Mouse (Mus musculus) heart, embryonic 16.5 days (tissue): ENCODE data around the gene Trip11. TPM values are rescaled to one million over a fixed set of nuclear protein-coding genes. Genes with fewer than 3 reads are reported as not detected.

ENCODE experiments used
- ATAC-seq: fragments of 200-750 bp; cut with Nextera tagmentation; replicated peaks from 2 replicates; pipeline ENCODE4 v1.8.0; 2017; ENCODE audit warnings: moderate number of reproducible peaks; ENCODE audit not compliant: insufficient read depth, low FRiP score; ENCODE audit errors: extremely low read depth
- H3K27ac ChIP-seq: fragments of 300-500 bp; sonication (generic); 2 replicates; pipeline ENCODE4 v1.5.1; 2014; ENCODE audit warnings: mild to moderate bottlenecking, low read length, control low read depth, moderate library complexity
- H3K27me3 ChIP-seq: fragments of 300-500 bp; sonication (generic); 2 replicates; pipeline ENCODE4 v1.6.1; 2014; ENCODE audit warnings: low read length, mixed read lengths; ENCODE audit not compliant: control insufficient read depth, insufficient read depth
- H3K36me3 ChIP-seq: fragments of 300-500 bp; sonication (generic); 2 replicates; pipeline ENCODE4 v1.6.1; 2014; ENCODE audit not compliant: control insufficient read depth, insufficient read depth
- H3K4me1 ChIP-seq: fragments of 300-500 bp; sonication (generic); 2 replicates; pipeline ENCODE4 v1.6.1; 2014; ENCODE audit warnings: low read length, mixed read lengths; ENCODE audit not compliant: control insufficient read depth, insufficient read depth
- H3K4me2 ChIP-seq: fragments of 300-500 bp; sonication (generic); 2 replicates; pipeline ENCODE4 v1.6.1; 2014; ENCODE audit warnings: low read depth, mild to moderate bottlenecking, control low read depth, low read length
- H3K4me3 ChIP-seq: fragments of 300-500 bp; sonication (generic); 2 replicates; pipeline ENCODE4 v1.5.1; 2014; ENCODE audit warnings: mild to moderate bottlenecking, control low read depth, low read length
- H3K9ac ChIP-seq: fragments of 300-500 bp; sonication (generic); 2 replicates; pipeline ENCODE4 v1.6.1; 2014; ENCODE audit warnings: low read length, control low read depth
- H3K9me3 ChIP-seq: fragments of 300-500 bp; sonication (generic); replicated peaks from 2 replicates; pipeline ENCODE4 v1.6.1; 2016; ENCODE audit warnings: low read length; ENCODE audit not compliant: control insufficient read depth
- whole genome bisulfite sequencing: fragments of 180-500 bp; shearing (Covaris S2); extraction: QIAGEN DNeasy Blood & Tissue Kit; methylation state at CpG from one replicate; pipeline ENCODE4 v1.1.7; 2014; 5-methylcytosine and 5-hydroxymethylcytosine counted together
- polyA plus RNA-seq: library from polyadenylated mRNA; unstranded; fragments of >200 nt; fragmentation: Nextera tagmentation; extraction: Ambion mirVana; gene quantifications from 2 replicates; pipeline ENCODE4 v1.2.1, GENCODE M21; 2015

Gene Trip11
- polyA plus RNA-seq, 1 experiment from 2014 or later = 19.8 TPM

GRCm38 (mm10) chr12:101802445-101802844 lies 110.6 kb downstream of the Trip11 start:
- no peak overlapping the region for H3K4me2 ChIP-seq
- H3K36me3 ChIP-seq = no peaks in the 10 kb centered on the region
- no peaks in the 10 kb centered on the region for H3K27me3 ChIP-seq
- H3K27ac ChIP-seq = no peak overlapping the region
- H3K9me3 ChIP-seq = no peaks in the 10 kb centered on the region
- H3K9ac ChIP-seq = no peak overlapping the region
- no peak overlapping the region for H3K4me3 ChIP-seq
- no peak for ATAC-seq
- 77% methylated on average over 3 of the region's 3 CpGs for WGBS
- H3K4me1 ChIP-seq = 0 out of 2 replicates have a peak, but pooled peaks cover 2% of the 10 kb centered on the region

GRCm38 (mm10) chr12:101801744-101802143 lies 111.3 kb downstream of the Trip11 start:
- Histone ChIP-seq H3K4me2 (no peak overlapping the region), H3K4me1 (no peaks in the 10 kb centered on the region), H3K9me3 (no peaks in the 10 kb centered on the region), H3K9ac (no peak overlapping the region), H3K27me3 (no peaks in the 10 kb centered on the region), H3K27ac (no peak overlapping the region), H3K36me3 (no peaks in the 10 kb centered on the region), H3K4me3 (no peak overlapping the region)
- WGBS = 64% methylated on average over 5 of the region's 5 CpGs
- ATAC-seq = no peak

DNA sequence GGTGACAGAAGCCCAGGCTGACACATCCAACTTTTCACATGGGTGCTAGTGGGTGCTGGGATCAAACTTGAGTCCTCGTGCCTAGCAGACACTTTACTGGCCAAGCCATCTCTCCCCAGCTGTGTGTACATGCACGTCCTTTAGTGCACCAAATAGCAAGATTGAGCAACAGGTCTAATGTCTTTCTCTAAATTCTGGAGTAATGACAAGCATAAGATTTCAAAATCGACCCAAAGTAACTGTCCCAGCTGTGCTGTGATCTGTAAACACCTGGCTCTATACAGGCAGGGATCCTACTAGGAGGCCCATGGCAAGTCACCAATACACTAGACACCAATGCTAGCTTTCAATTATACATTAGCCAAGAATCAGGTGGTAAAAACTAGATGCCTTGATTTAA lies 112.0 kb downstream of the Trip11 start:
- no peaks in the 10 kb centered on the region for H3K36me3 ChIP-seq
- no peak overlapping the region for H3K27ac ChIP-seq
- WGBS = 62% methylated on average over 3 of the region's 3 CpGs
- H3K4me1 ChIP-seq = no peaks in the 10 kb centered on the region
- no peak overlapping the region for H3K4me3 ChIP-seq
- H3K9ac ChIP-seq = no peak overlapping the region
- no peak for ATAC-seq
- no peaks in the 10 kb centered on the region for H3K9me3 ChIP-seq
- no peak overlapping the region for H3K4me2 ChIP-seq
- no peaks in the 10 kb centered on the region for H3K27me3 ChIP-seq

DNA sequence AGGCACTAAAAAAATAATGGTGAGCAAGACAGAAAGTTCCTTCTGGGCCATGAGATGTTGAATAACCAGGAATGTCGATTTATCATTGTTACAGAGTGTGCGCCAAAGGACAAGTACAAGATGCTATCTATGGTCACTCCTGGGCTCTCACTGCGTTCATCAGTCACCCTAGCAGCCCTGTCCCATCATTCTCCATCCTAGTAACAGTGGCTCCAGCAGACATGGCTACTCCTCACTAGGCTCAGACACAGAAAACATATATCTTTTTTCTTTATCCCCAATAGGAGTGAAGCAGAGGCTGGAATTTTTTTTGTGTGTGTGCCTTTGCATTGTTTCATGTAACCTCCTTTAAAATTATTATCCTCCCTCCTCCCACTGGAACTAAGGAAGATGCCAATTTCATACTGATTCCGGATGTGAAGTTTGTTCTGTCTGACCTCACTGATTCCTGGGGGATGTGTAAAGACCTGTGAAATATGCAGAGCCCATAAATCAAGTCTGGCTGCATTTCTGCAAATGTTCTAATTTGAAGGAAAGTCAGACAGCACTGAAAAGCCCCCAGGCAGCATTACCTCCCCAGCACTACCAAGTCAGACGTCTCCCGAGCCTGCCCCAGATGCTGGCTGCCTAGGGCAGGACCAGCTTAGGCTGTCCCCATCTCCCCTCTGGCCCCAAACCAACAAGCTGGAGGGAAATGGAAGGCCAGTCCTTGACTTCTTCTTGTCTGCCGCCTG lies 114.7 kb downstream of the Trip11 start:
- H3K4me2 ChIP-seq = no peak overlapping the region
- ATAC-seq = no peak
- no peak overlapping the region for H3K27ac ChIP-seq
- whole genome bisulfite sequencing = 60% methylated on average over 7 of the region's 7 CpGs
- no peak overlapping the region for H3K9ac ChIP-seq
- no peaks in the 10 kb centered on the region for H3K36me3 ChIP-seq
- no peaks in the 10 kb centered on the region for H3K27me3 ChIP-seq
- H3K4me1 ChIP-seq = no peaks in the 10 kb centered on the region
- no peaks in the 10 kb centered on the region for H3K9me3 ChIP-seq
- no peak overlapping the region for H3K4me3 ChIP-seq

DNA sequence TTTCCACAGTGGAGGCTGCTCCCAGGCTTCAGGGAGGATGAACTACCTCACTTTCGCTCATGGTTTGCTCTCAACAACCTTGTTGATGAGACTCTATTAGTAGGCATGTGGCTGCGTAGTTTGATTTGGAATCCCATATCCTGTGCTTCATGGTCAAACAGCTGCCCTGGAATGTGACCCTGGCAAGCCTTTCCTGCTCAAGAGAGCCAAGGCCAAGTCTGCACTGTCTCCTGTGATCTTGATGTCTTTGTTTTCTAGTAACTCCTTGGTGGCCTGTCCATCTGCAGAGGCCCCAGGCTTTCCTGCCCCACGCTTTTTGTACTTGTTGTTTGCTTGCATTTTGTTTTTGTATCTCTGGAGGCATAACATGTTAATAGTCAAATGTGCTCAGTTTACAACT lies 118.6 kb downstream of the Trip11 start:
- ATAC-seq = no peak
- H3K27ac ChIP-seq = no peak overlapping the region
- no peaks in the 10 kb centered on the region for H3K36me3 ChIP-seq
- no peaks in the 10 kb centered on the region for H3K9me3 ChIP-seq
- no peak overlapping the region for H3K9ac ChIP-seq
- H3K4me1 ChIP-seq = no peaks in the 10 kb centered on the region
- 71% methylated on average over 3 of the region's 3 CpGs for WGBS
- no peak overlapping the region for H3K4me2 ChIP-seq
- H3K27me3 ChIP-seq = no peaks in the 10 kb centered on the region
- H3K4me3 ChIP-seq = no peak overlapping the region

GRCm38 (mm10) chr12:101793221-101793621 lies 119.8 kb downstream of the Trip11 start:
- no peak overlapping the region for H3K9ac ChIP-seq
- no peak overlapping the region for H3K4me2 ChIP-seq
- no peaks in the 10 kb centered on the region for H3K36me3 ChIP-seq
- H3K27ac ChIP-seq = no peak overlapping the region
- ATAC-seq = no peak
- H3K9me3 ChIP-seq = no peaks in the 10 kb centered on the region
- H3K4me1 ChIP-seq = no peaks in the 10 kb centered on the region
- H3K4me3 ChIP-seq = no peak overlapping the region
- 70% methylated on average over 5 of the region's 5 CpGs for WGBS
- H3K27me3 ChIP-seq = no peaks in the 10 kb centered on the region

DNA sequence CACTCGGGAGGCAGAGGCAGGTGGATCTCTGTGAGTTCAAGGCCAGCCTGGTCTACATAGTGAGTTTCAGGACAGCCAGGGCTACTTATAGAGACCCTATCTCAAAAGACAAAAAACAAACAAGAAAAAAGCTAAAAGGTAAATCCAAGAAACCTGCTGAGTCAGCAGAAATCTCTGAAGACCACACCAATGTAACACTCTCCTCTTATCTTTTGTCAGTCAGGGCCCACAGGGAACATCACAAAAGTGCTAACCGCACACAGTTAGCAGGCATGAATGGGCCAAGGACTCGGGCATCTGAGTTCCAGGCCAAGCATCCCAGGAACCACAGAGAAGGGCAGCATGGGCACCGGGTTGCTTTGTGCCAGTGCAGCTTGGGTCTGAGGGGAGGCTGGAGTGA lies 120.4 kb downstream of the Trip11 start:
- Histone ChIP-seq H3K4me2 (no peak overlapping the region), H3K9ac (no peak overlapping the region), H3K9me3 (no peaks in the 10 kb centered on the region), H3K36me3 (no peaks in the 10 kb centered on the region), H3K4me1 (no peaks in the 10 kb centered on the region), H3K27ac (no peak overlapping the region), H3K4me3 (no peak overlapping the region), H3K27me3 (no peaks in the 10 kb centered on the region)
- WGBS = 79% methylated on average over 4 of the region's 4 CpGs
- no peak for ATAC-seq

DNA sequence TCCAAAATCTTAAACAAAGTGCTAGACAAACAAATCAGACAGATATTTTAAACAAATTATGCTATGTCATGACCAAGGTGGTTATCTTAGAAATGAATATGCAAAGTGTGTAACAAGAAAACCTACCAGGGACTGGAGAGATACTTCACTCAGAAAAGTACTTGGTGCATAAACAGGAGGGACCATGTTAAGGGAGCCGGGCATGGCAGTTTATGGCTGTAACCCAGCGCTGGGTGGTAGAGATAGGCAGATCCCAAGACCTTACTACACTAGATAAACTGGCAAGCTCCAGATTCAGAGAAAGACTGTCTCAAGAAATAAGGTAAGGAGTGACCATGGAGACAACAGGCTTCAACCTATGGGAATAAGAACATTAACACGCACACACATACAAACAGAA lies 123.3 kb downstream of the Trip11 start:
- no peak overlapping the region for H3K27ac ChIP-seq
- ATAC-seq = no peak
- 0 out of 2 replicates have a peak, but pooled peaks cover 2% of the 10 kb centered on the region for H3K9me3 ChIP-seq
- H3K9ac ChIP-seq = no peak overlapping the region
- H3K4me2 ChIP-seq = no peak overlapping the region
- H3K36me3 ChIP-seq = no peaks in the 10 kb centered on the region
- H3K27me3 ChIP-seq = no peaks in the 10 kb centered on the region
- H3K4me1 ChIP-seq = no peaks in the 10 kb centered on the region
- 85% methylated on average over 3 of the region's 3 CpGs for WGBS
- no peak overlapping the region for H3K4me3 ChIP-seq

DNA sequence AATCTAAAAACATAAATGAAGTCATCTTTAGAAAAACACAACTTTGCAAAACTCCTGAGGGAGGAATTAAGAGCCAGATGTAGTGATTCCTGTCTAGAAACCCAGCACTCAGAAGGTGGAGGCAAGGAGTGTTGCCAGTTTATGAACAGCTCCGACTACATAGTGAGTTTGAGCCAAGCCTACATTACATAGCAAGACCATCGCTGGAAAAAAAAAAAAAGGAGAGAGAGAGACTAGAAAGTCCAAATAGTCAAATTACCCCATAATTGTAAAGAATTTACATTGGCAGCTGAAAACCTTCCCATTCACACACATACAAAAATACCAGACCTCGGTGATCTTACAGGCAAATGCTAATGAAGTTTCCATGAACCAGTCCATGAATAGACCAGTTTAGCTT lies 123.8 kb downstream of the Trip11 start:
- Histone ChIP-seq H3K9me3 (0 out of 2 replicates have a peak, but pooled peaks cover 2% of the 10 kb centered on the region), H3K4me2 (no peak overlapping the region), H3K4me1 (no peaks in the 10 kb centered on the region), H3K36me3 (no peaks in the 10 kb centered on the region), H3K27ac (no peak overlapping the region), H3K4me3 (no peak overlapping the region), H3K9ac (no peak overlapping the region), H3K27me3 (no peaks in the 10 kb centered on the region)
- 72% methylated on average over 3 of the region's 3 CpGs for WGBS
- no peak for ATAC-seq
